8 mouse cellular contexts compared by ENCODE assay signal in genomic region chr1:134063086-134063772, GRCm38 (mm10). TPM values are rescaled to one million over a fixed set of nuclear protein-coding genes. Genes with fewer than 3 reads are reported as not detected.
A peak's percentile ranks its signal among the peaks of the same experiment; 100 is the strongest.
DNase-seq lines count a peak whose midpoint lies in the region; ATAC-seq lines count a peak whose summit lies in the region.

No protein-coding gene starts in this region.

- DNase-seq in T-cell, adult 2 months (ENCODE audit: low spot score): peak; percentile 53
- DNase-seq in cerebellum, postnatal 14 days: peak; percentile 57 to 69
- DNase-seq in gastrocnemius, postnatal 14 days: peak; percentile 70
- DNase-seq in spleen, postnatal 10 days (ENCODE audit: low spot score in 2 of 2): peak; percentile 54 to 83

- 0 out of 2 replicates have a peak overlapping the region, but pooled peaks have one; percentile 3 for H3K4me3 ChIP-seq in intestine, embryonic 15.5 days (replicated peaks)
- H3K4me3 ChIP-seq in limb, embryonic 15.5 days: 0 out of 2 replicates have a peak overlapping the region, but pooled peaks have one; percentile 2
- no peak overlapping the region for H3K4me3 ChIP-seq in midbrain, embryonic 16.5 days (ENCODE audit: low read depth, low read length)

- no peaks in the 10 kb centered on the region for H3K36me3 ChIP-seq in intestine, embryonic 15.5 days
- no peaks in the 10 kb centered on the region for H3K36me3 ChIP-seq in limb, embryonic 15.5 days
- no peaks in the 10 kb centered on the region for H3K36me3 ChIP-seq in midbrain, embryonic 16.5 days (ENCODE audit: control insufficient read depth, insufficient read depth, low read length)

- WGBS in intestine, embryonic 15.5 days: 10% methylated on average over 33 of the region's 33 CpGs
- WGBS in limb, embryonic 15.5 days: 4% methylated on average over 32 of the region's 33 CpGs
- 2% methylated on average over 30 of the region's 33 CpGs for WGBS in midbrain, embryonic 16.5 days

- H3K27ac ChIP-seq in intestine, embryonic 15.5 days: peak overlapping the region; percentile 99
- peak overlapping the region; percentile 95 for H3K27ac ChIP-seq in limb, embryonic 15.5 days
- peak overlapping the region; percentile 95 for H3K27ac ChIP-seq in midbrain, embryonic 16.5 days (ENCODE audit: low read length)

- intact Hi-C loops in gastrocnemius, postnatal 14 days (cut with DNase I; ENCODE audit: low total_unique reads): no loop called here

- H3K27me3 ChIP-seq in intestine, embryonic 15.5 days (replicated peaks): no peaks in the 10 kb centered on the region
- no peaks in the 10 kb centered on the region for H3K27me3 ChIP-seq in limb, embryonic 15.5 days
- H3K27me3 ChIP-seq in midbrain, embryonic 16.5 days (ENCODE audit: control insufficient read depth, insufficient read depth, low read depth, low read length): no peaks in the 10 kb centered on the region

- no peak for ATAC-seq in intestine, embryonic 15.5 days
- ATAC-seq in limb, embryonic 15.5 days (ENCODE audit: insufficient number of reproducible peaks, low FRiP score, low TSS enrichment, low read depth): peak; percentile 22; the same call in 1 of the 2 replicates
- peak; percentile 61 for ATAC-seq in midbrain, embryonic 16.5 days
- ATAC-seq in megakaryocyte progenitor cell, adult 5-6 weeks (replicated peaks; ENCODE audit: poor library complexity): no peak

- no peaks in the 10 kb centered on the region for H3K9me3 ChIP-seq in intestine, embryonic 15.5 days
- H3K9me3 ChIP-seq in limb, embryonic 15.5 days: no peaks in the 10 kb centered on the region
- H3K9me3 ChIP-seq in midbrain, embryonic 16.5 days (replicated peaks; ENCODE audit: control insufficient read depth, low read length, poor library complexity, severe bottlenecking): no peaks in the 10 kb centered on the region

- H3K4me2 ChIP-seq in intestine, embryonic 15.5 days (replicated peaks): peak overlapping the region; percentile 47
- peak overlapping the region; percentile 38 for H3K4me2 ChIP-seq in limb, embryonic 15.5 days
- H3K4me2 ChIP-seq in midbrain, embryonic 16.5 days (ENCODE audit: low read length): peak overlapping the region; percentile 31

- peaks cover 70% of the 10 kb centered on the region for H3K4me1 ChIP-seq in intestine, embryonic 15.5 days (replicated peaks)
- peaks cover 67% of the 10 kb centered on the region for H3K4me1 ChIP-seq in limb, embryonic 15.5 days
- H3K4me1 ChIP-seq in midbrain, embryonic 16.5 days (ENCODE audit: control insufficient read depth, insufficient read depth, low read length): peaks cover 48% of the 10 kb centered on the region

- H3K9ac ChIP-seq in intestine, embryonic 15.5 days: peak overlapping the region; percentile 33
- H3K9ac ChIP-seq in limb, embryonic 15.5 days: peak overlapping the region; percentile 27
- H3K9ac ChIP-seq in midbrain, embryonic 16.5 days (ENCODE audit: low read depth, low read length): peak overlapping the region; percentile 56; the same call in 1 of the 2 replicates

RNA-seq across cellular contexts. Expression of gene Btg2, which starts 15.7 kb away (rescaled TPM):
- 10 to 100 TPM; 19.7 to 44.2 TPM for total RNA-seq in gastrocnemius, postnatal 14 days (2021)
- polyA plus RNA-seq in intestine, embryonic 15.5 days (2015; fragmentation: Nextera tagmentation; extraction: Ambion mirVana): 41.0 and 41.3 TPM in 2 replicates
- 30.9 and 35.1 TPM in 2 replicates for polyA plus RNA-seq in limb, embryonic 15.5 days (2015; fragmentation: Nextera tagmentation; extraction: Ambion mirVana)
- polyA plus RNA-seq in midbrain, embryonic 16.5 days (2015; fragmentation: Nextera tagmentation; extraction: Ambion mirVana): 27.2 and 34.9 TPM in 2 replicates
- 14.2 and 22.2 TPM in 2 replicates for total RNA-seq in megakaryocyte progenitor cell, adult 5-6 weeks (2015)
- 38.7 and 47.8 TPM in 2 replicates for total RNA-seq in megakaryocyte progenitor cell, adult 5-6 weeks (2017)

RNA-seq across cellular contexts. Expression of gene Fmod, which starts 26.2 kb away (rescaled TPM):
- 100 to 1,000 TPM; 197 to 203 TPM for total RNA-seq in gastrocnemius, postnatal 14 days (2021)
- polyA plus RNA-seq in intestine, embryonic 15.5 days (2015; fragmentation: Nextera tagmentation; extraction: Ambion mirVana): 8.5 and 9.2 TPM in 2 replicates
- 147 and 186 TPM in 2 replicates for polyA plus RNA-seq in limb, embryonic 15.5 days (2015; fragmentation: Nextera tagmentation; extraction: Ambion mirVana)
- polyA plus RNA-seq in midbrain, embryonic 16.5 days (2015; fragmentation: Nextera tagmentation; extraction: Ambion mirVana): 9.8 and 15.2 TPM in 2 replicates
- total RNA-seq in megakaryocyte progenitor cell, adult 5-6 weeks (2015): not detected in 2 replicates
- not detected in 2 replicates for total RNA-seq in megakaryocyte progenitor cell, adult 5-6 weeks (2017)

RNA-seq across cellular contexts. Expression of gene Chit1, which starts 47.8 kb away (rescaled TPM):
- total RNA-seq in gastrocnemius, postnatal 14 days (2021): not detected
- not detected in 2 replicates for polyA plus RNA-seq in intestine, embryonic 15.5 days (2015; fragmentation: Nextera tagmentation; extraction: Ambion mirVana)
- 0.50 and 0.59 TPM in 2 replicates for polyA plus RNA-seq in limb, embryonic 15.5 days (2015; fragmentation: Nextera tagmentation; extraction: Ambion mirVana)
- 0.21 TPM in 1 of 2 replicates, not detected in the other for polyA plus RNA-seq in midbrain, embryonic 16.5 days (2015; fragmentation: Nextera tagmentation; extraction: Ambion mirVana)
- 1.3 and 2.3 TPM in 2 replicates for total RNA-seq in megakaryocyte progenitor cell, adult 5-6 weeks (2015)
- 0.74 and 1.8 TPM in 2 replicates for total RNA-seq in megakaryocyte progenitor cell, adult 5-6 weeks (2017)

Comparison
In these comparisons a context has a peak if more than half of its experiments do, and no peak if none do; other contexts are left out.
1. ATAC-seq: peak in limb, embryonic 15.5 days (single experiment) and midbrain, embryonic 16.5 days (single experiment); none in intestine, embryonic 15.5 days (single experiment) and megakaryocyte progenitor cell, adult 5-6 weeks (single experiment).
2. Peak in every context shown above with its lines, with median percentiles within 50 percentile points of each other: DNase-seq, H3K27ac ChIP-seq, H3K4me2 ChIP-seq and H3K9ac ChIP-seq.